Mouse (Mus musculus) MEL (cell line): ENCODE measurements at regions not wholly inside any gene's neighbourhood (a gene's known extent, or its start where the extent isn't known, plus 50 kb on each side); places are given as distances from the start of the nearest gene placed in this dataset.

Experiments
- DNase-seq: peaks from one replicate; pipeline ENCODE4 v3.0.0; 2011; ENCODE audit warnings: low read depth, low spot score
- H3K27ac ChIP-seq: 2 replicates; pipeline ENCODE4 v1.5.1; 2012; ENCODE audit warnings: low read depth, mild to moderate bottlenecking, control low read depth, low read length, moderate library complexity; ENCODE audit not compliant: control insufficient read depth
- H3K27me3 ChIP-seq, 2 experiments: fragments of 150-350 bp in 1 of 2; sonication (generic) in 1 of 2; 2 replicates each; pipeline ENCODE4 v1.6.1; 2012; ENCODE audit warnings: low read length in 2 of 2, mild to moderate bottlenecking in 2 of 2, improper control_type of control experiment in 1 of 2, moderate library complexity in 1 of 2; ENCODE audit not compliant: insufficient read depth in 2 of 2, control insufficient read depth in 1 of 2
- H3K36me3 ChIP-seq, 2 experiments: 2 replicates each; pipeline ENCODE4 v1.6.1; 2012 to 2014; ENCODE audit warnings: low read length in 2 of 2, improper control_type of control experiment in 1 of 2, inconsistent platforms in 1 of 2, mild to moderate bottlenecking in 1 of 2; ENCODE audit not compliant: insufficient read depth in 2 of 2, control insufficient read depth in 1 of 2
- H3K4me1 ChIP-seq, 2 experiments: fragments of 150-350 bp in 1 of 2; sonication (generic) in 1 of 2; 2 replicates each; pipeline ENCODE4 v1.6.1; 2012; ENCODE audit warnings: low read length in 2 of 2, improper control_type of control experiment in 1 of 2, mild to moderate bottlenecking in 1 of 2; ENCODE audit not compliant: insufficient read depth in 2 of 2, control insufficient read depth in 1 of 2
- H3K4me3 ChIP-seq, 2 experiments: fragments of 150-350 bp in 1 of 2; sonication (generic) in 1 of 2; 2 replicates each; pipeline ENCODE4 v1.5.1; 2012; ENCODE audit warnings: low read depth in 2 of 2, low read length in 2 of 2, mild to moderate bottlenecking in 2 of 2, moderate library complexity in 2 of 2, control low read depth in 1 of 2, improper control_type of control experiment in 1 of 2; ENCODE audit not compliant: control insufficient read depth in 1 of 2, insufficient read depth in 1 of 2
- H3K79me2 ChIP-seq: 2 replicates; pipeline ENCODE4 v1.6.1; 2012; ENCODE audit warnings: mild to moderate bottlenecking, low read length, moderate library complexity; ENCODE audit not compliant: control insufficient read depth, poor library complexity, insufficient read depth
- H3K9ac ChIP-seq: 2 replicates; pipeline ENCODE4 v1.6.1; 2012; ENCODE audit warnings: low read depth, mild to moderate bottlenecking, control low read depth, low read length, moderate library complexity; ENCODE audit not compliant: control insufficient read depth, poor library complexity, severe bottlenecking
- H3K9me3 ChIP-seq: fragments of 150-350 bp; sonication (generic); replicated peaks from 2 replicates; pipeline ENCODE4 v1.6.1; 2012; ENCODE audit warnings: mild to moderate bottlenecking, low read length, improper control_type of control experiment, moderate library complexity; ENCODE audit not compliant: insufficient read depth
- CHD2 ChIP-seq: IDR thresholded peaks from 2 replicates; pipeline ENCODE4 v1.6.1; 2011; ENCODE audit warnings: low read length, improper control_type of control experiment
- CTCF ChIP-seq, 3 experiments: IDR thresholded peaks in 2 of 3; conservative IDR thresholded peaks in 1 of 3; 2 replicates each; pipeline ENCODE4 v1.5.1; 2011 to 2012; ENCODE audit warnings: low read length in 3 of 3, low read depth in 2 of 3, mild to moderate bottlenecking in 2 of 3, improper control_type of control experiment in 1 of 3, inconsistent platforms in 1 of 3, mixed read lengths in 1 of 3, moderate library complexity in 1 of 3; ENCODE audit not compliant: control insufficient read depth in 1 of 3, insufficient read depth in 1 of 3, poor library complexity in 1 of 3, severe bottlenecking in 1 of 3
- ETS1 ChIP-seq: IDR thresholded peaks from 2 replicates; pipeline ENCODE4 v1.6.1; 2012; ENCODE audit warnings: low read depth, mild to moderate bottlenecking, inconsistent platforms, low read length, improper control_type of control experiment, moderate library complexity
- GATA1 ChIP-seq: IDR thresholded peaks from 2 replicates; pipeline ENCODE4 v1.6.1; 2011; ENCODE audit warnings: low read depth, low read length, improper control_type of control experiment
- HCFC1 ChIP-seq: IDR thresholded peaks from 2 replicates; pipeline ENCODE4 v1.6.1; 2012; ENCODE audit warnings: low read depth, mild to moderate bottlenecking, inconsistent platforms, low read length, improper control_type of control experiment, moderate library complexity
- KAT2A ChIP-seq: conservative IDR thresholded peaks from 2 replicates; pipeline ENCODE4 v1.6.1; 2012; ENCODE audit warnings: low read depth, low read length, improper control_type of control experiment, inconsistent platforms
- MXI1 ChIP-seq: IDR thresholded peaks from 2 replicates; pipeline ENCODE4 v1.6.1; 2011; ENCODE audit warnings: mild to moderate bottlenecking, low read depth, low read length, improper control_type of control experiment
- MYC ChIP-seq: IDR thresholded peaks from 2 replicates; pipeline ENCODE4 v1.6.1; 2011; ENCODE audit warnings: low read depth, mild to moderate bottlenecking, low read length, improper control_type of control experiment, moderate library complexity
- NELFE ChIP-seq: IDR thresholded peaks from 2 replicates; pipeline ENCODE4 v1.6.1; 2011; ENCODE audit warnings: low read depth, low read length, improper control_type of control experiment
- NRF1 ChIP-seq: IDR thresholded peaks from 2 replicates; pipeline ENCODE4 v1.6.1; 2014; ENCODE audit warnings: low read depth, mild to moderate bottlenecking, inconsistent platforms, low read length, improper control_type of control experiment, moderate library complexity; ENCODE audit not compliant: poor library complexity, insufficient read depth, severe bottlenecking
- POLR2A ChIP-seq, 2 experiments: IDR thresholded peaks; 2 replicates each; pipeline ENCODE4 v1.6.1; 2011 to 2012; ENCODE audit warnings: low read length in 2 of 2, mild to moderate bottlenecking in 2 of 2, control low read depth in 1 of 2, improper control_type of control experiment in 1 of 2, low read depth in 1 of 2, moderate library complexity in 1 of 2; ENCODE audit not compliant: control insufficient read depth in 1 of 2, insufficient read depth in 1 of 2, poor library complexity in 1 of 2
- RAD21 ChIP-seq: IDR thresholded peaks from 2 replicates; pipeline ENCODE4 v1.6.1; 2011; ENCODE audit warnings: mild to moderate bottlenecking, low read depth, low read length, improper control_type of control experiment
- RCOR1 ChIP-seq: IDR thresholded peaks from 2 replicates; pipeline ENCODE4 v1.6.1; 2012; ENCODE audit warnings: low read depth, mild to moderate bottlenecking, inconsistent platforms, low read length, improper control_type of control experiment
- SIN3A ChIP-seq: IDR thresholded peaks from 2 replicates; pipeline ENCODE4 v1.6.1; 2012; ENCODE audit warnings: low read length, improper control_type of control experiment, inconsistent platforms
- SMC3 ChIP-seq: IDR thresholded peaks from 2 replicates; pipeline ENCODE4 v1.6.1; 2011; ENCODE audit warnings: low read depth, low read length, improper control_type of control experiment
- TAL1 ChIP-seq: IDR thresholded peaks from 2 replicates; pipeline ENCODE4 v1.6.1; 2012; ENCODE audit warnings: mild to moderate bottlenecking, inconsistent platforms, low read length, moderate library complexity, mixed read lengths
- TCF12 ChIP-seq: IDR thresholded peaks from 2 replicates; pipeline ENCODE4 v1.6.1; 2014; ENCODE audit warnings: low read depth, mild to moderate bottlenecking, inconsistent platforms, low read length, improper control_type of control experiment, moderate library complexity
- UBTF ChIP-seq: IDR thresholded peaks from 2 replicates; pipeline ENCODE4 v1.6.1; 2012; ENCODE audit warnings: low read depth, mild to moderate bottlenecking, inconsistent platforms, low read length, improper control_type of control experiment, moderate library complexity, borderline replicate concordance; ENCODE audit not compliant: insufficient read depth
- USF1 ChIP-seq: IDR thresholded peaks from 2 replicates; pipeline ENCODE4 v1.6.1; 2014; ENCODE audit warnings: low read depth, mild to moderate bottlenecking, inconsistent platforms, low read length, improper control_type of control experiment, moderate library complexity
- USF2 ChIP-seq, 2 experiments: IDR thresholded peaks; 2 replicates each; pipeline ENCODE4 v1.6.1; 2011 to 2012; ENCODE audit warnings: improper control_type of control experiment in 2 of 2, low read length in 2 of 2, borderline replicate concordance in 1 of 2, inconsistent platforms in 1 of 2, low read depth in 1 of 2, mild to moderate bottlenecking in 1 of 2; ENCODE audit not compliant: insufficient read depth in 1 of 2
- ZC3H11A ChIP-seq: IDR thresholded peaks from 2 replicates; pipeline ENCODE4 v1.6.1; 2012; ENCODE audit warnings: low read depth, mild to moderate bottlenecking, inconsistent platforms, low read length, improper control_type of control experiment

DNA sequence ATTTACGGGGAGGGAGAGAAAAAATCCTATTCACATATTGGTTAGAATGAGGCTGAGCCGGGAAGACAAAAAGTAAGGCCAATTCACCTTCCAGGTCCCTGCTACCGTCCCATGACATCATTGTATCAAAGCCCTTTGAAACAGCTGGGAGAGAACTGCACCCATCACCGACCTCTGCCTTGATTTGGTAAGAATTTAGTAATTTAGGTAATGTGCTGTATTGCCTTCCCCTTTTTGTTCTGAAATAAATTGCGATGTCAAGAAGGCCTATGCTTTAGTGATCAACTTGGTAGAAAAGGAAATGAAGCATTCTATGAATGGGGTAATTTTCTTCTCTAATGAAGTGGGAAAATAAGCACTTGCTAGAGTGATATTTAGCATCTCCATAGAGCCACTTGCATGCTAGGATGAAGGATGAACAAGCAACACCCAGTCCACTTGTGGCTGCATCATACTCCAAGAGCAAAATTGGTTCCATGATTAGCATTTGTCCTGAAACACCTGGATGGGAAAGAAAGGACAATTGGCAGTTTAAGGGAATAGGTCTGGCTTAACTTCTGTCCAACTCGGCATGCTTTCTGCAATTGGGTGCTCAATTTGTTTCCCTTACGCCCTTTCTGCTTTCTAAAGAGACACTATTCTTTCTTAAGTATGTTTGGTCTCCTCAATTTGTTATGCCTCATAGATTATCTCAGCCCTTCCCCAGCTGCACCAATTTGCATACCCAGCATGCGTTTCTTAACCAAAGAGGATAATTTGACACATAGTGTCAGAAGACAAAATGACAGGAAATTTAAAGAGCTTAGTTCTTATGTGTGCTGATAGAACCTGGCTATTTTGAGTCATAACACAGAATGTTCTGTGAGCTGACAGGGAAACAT lies 114.2 kb upstream of the Kitl start:
- TF ChIP-seq RAD21, result no peak
- TF ChIP-seq UBTF, result no peak
- no peak for TF ChIP-seq USF2 (IDR thresholded peaks at IDR 0.05; ENCODE audit: borderline replicate concordance in 1 of 2, insufficient read depth in 1 of 2, low read depth in 1 of 2, low read length in 2 of 2)
- no peak for TF ChIP-seq SIN3A
- no peak for TF ChIP-seq MXI1
- no peak for TF ChIP-seq CHD2
- TF ChIP-seq POLR2A (IDR thresholded peaks at IDR 0.05; ENCODE audit: control insufficient read depth in 1 of 2, insufficient read depth in 1 of 2, low read depth in 1 of 2, low read length in 2 of 2, poor library complexity in 1 of 2), result no peak
- TF ChIP-seq USF1, result no peak
- no peak for TF ChIP-seq MYC
- TF ChIP-seq NRF1, result no peak
- no peak for TF ChIP-seq RCOR1
- TF ChIP-seq HCFC1, result no peak
- TF ChIP-seq CTCF (IDR thresholded peaks at IDR 0.05 in 2 of 3, conservative IDR thresholded peaks at IDR 0.05 in 1 of 3; ENCODE audit: control insufficient read depth in 1 of 3, insufficient read depth in 1 of 3, low read depth in 2 of 3, low read length in 3 of 3, poor library complexity in 1 of 3, severe bottlenecking in 1 of 3), result no peak
- no peaks in the 10 kb centered on the region for H3K9me3 ChIP-seq

DNA sequence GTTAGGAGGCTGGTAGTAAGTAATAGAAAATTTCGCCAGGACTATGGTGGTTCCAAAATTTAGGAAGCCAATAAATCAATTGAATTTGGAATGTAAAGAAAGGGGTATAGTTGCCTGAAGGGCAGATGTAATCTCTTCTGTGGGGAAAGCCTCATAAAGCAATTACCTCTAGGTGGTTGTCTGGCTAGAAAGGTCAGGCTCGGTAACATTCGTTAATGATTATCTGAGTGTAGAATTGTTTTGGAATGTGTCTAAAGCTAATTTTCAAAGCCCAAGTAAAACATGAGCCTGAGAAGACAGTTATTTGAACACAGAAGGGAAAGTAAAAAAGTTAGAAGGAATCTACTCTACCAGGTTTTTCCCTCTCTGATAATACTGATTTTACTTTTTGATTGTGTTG lies 121.4 kb upstream of the Kitl start:
- TF ChIP-seq TCF12 (no peak), ETS1 (no peak), ZC3H11A (no peak), KAT2A (no peak), RCOR1 (no peak), SIN3A (no peak), CHD2 (no peak), NELFE (no peak), SMC3 (no peak), MXI1 (no peak), GATA1 (no peak), TAL1 (no peak)
- Histone ChIP-seq H3K27me3 (no peaks in the 10 kb centered on the region), H3K4me3 (no peak overlapping the region), H3K27ac (no peak overlapping the region), H3K9me3 (no peaks in the 10 kb centered on the region), H3K4me1 (no peaks in the 10 kb centered on the region), H3K9ac (no peak overlapping the region), H3K36me3 (no peaks in the 10 kb centered on the region), H3K79me2 (no peaks in the 10 kb centered on the region)
- no peak for DNase-seq

More for the DNA sequence above, 114.2 kb upstream of the Kitl start:
- no peaks in the 10 kb centered on the region for H3K36me3 ChIP-seq
- no peak for DNase-seq
- H3K79me2 ChIP-seq, result no peaks in the 10 kb centered on the region
- H3K27me3 ChIP-seq, result no peaks in the 10 kb centered on the region
- no peak overlapping the region for H3K27ac ChIP-seq
- no peak overlapping the region for H3K9ac ChIP-seq
- H3K4me1 ChIP-seq, result no peaks in the 10 kb centered on the region
- H3K4me3 ChIP-seq, result no peak overlapping the region
